Mouse (Mus musculus) frontal cortex, postnatal 10 days (tissue): Measurements from ENCODE around the gene Ccin.

Source experiments
- DNase-seq, 2 experiments: peaks; one replicate each; pipeline ENCODE4 v3.0.0; 2022; ENCODE audit warnings: low spot score in 2 of 2, mixed read lengths in 1 of 2

Gene Ccin

GRCm38 (mm10) chr4:43974914-43975616 lies 8.2 kb upstream of the Ccin start:
- DNase-seq = no peak

DNA sequence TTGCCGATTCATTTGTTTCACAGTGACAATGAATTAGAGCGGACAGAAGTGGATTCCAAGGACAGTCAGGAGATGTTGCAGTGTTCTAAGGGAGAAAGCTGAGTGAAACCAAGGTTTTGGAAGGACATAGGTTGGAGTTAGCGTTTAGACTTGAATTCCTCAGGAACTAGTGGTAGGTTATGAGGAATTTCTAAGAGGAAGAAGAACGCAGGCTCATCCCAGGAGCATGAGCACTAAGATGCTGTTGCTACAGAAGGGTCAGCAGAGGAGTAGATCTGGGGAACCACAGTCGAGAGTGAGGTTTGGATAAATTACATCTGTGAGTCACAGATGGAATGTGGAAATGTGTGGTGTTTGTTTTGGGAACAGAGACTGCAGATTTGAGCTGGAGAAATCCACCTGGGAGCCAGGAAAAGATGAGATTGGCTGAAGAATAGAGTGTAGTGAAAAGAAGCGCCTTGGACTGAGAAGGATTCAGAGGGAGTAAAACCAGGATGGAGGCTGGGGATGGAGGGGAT lies 7.0 kb upstream of the Ccin start:
- DNase-seq = no peak

DNA sequence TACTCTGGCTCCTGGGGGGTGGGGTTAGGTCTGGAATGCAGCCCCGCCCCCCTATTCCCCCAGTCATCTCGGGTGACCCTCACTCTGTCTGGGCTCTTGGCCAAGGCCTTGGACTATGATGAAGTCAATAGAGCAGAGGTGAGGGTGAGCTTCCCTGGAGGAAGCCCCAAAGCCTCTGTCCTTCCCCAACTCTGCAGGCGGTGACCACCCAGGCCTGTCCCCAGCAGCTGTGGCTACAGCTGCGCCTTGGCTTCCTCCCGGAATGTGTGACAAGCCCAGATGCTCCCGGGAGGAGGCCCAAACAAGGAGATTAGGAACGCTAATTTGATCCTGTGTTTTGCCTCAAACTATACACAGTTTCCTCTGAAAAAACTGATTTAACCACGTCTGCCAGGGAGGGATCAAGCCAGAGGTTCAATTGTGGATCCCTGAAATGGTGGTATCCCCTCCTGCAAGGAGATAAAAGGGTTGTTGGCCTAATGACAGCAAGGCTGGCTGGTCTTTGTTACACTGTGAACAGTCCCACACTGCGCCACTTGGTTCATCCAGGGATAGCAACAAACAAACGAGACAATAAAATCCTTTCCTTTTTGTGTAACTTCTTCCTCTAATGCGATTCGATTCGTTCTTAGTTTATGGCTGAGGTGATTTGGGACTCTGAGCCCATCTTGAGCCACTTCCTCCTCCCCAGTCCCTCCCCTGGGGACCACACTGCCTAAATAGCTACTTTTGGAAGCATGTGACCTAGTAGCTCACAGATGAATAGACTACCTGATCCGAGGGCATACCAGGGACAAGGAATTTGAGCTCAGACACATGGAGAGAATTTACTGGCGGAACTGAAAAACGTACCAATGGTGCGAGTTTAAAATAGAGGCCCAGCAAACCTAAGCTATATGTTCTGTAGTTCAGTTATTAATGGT lies 4.5 kb upstream of the Ccin start:
- DNase-seq = no peak

GRCm38 (mm10) chr4:43979746-43980145 lies 3.5 kb upstream of the Ccin start:
- DNase-seq = peak; percentile 79 to 86

GRCm38 (mm10) chr4:43980236-43980635 lies 3.0 kb upstream of the Ccin start:
- DNase-seq = no peak

GRCm38 (mm10) chr4:43980846-43981245 lies 2.4 kb upstream of the Ccin start:
- no peak for DNase-seq

DNA sequence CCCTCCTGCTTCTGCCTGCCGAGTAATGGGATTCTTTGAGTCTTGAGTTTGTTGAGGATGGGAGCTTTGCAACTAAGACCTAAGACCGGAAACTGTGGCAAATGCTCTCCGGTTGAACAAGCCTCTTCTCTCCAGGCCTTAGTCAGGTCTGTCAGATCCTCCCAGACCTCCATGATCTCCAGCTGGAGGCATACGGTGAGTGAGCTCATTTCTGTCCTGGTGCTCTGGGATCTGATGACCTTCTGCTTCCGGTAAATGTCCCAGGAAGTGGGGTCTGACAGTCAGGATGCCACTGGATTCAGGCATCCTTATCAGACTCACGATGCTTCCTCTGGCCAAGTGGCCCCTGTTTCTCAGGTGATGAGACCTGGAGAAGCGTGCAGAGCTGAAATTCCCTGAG lies 2.0 kb upstream of the Ccin start:
- DNase-seq = no peak

GRCm38 (mm10) chr4:43982053-43982732 lies 1.1 kb upstream of the Ccin start:
- DNase-seq = peak; percentile 82 to 92

DNA sequence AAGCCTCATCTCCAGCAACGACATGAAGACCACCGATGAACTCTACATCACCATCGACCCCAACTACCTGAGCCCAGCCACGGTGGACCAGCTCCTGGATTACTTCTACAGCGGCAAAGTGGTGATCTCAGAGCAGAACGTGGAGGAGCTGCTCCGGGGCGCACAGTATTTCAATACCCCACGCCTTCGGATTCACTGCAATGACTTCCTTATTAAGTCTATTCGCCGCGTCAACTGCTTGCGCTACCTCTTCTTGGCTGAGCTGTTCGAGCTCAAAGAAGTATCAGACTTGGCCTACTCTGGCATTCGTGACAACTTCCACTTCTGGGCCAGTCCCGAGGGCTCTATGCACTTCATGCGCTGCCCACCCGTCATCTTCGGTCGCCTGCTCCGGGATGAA lies 473 bp downstream of the Ccin start:
- DNase-seq = no peak

DNA sequence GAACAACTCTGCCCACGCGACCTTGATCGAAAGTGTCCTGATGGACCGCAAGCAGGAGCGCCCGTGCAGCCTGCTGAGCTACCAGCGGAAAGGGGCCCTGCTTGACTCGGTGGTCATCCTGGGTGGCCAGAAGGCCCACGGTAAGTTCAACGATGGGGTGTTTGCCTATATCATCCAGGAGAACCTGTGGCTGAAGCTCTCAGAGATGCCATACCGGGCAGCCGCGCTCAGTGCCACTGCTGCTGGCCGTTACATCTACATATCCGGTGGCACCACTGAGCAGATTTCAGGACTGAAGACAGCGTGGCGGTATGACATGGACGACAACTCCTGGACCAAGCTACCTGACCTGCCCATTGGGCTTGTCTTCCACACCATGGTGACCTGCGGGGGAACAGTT lies 1.0 kb downstream of the Ccin start:
- DNase-seq = no peak

- DNase-seq = no peak
Measured at GRCm38 (mm10) chr4:43988976-43989375, 5.7 kb downstream of the Ccin start.

- DNase-seq = no peak
Measured at GRCm38 (mm10) chr4:43993072-43993471, 9.8 kb downstream of the Ccin start.

DNA sequence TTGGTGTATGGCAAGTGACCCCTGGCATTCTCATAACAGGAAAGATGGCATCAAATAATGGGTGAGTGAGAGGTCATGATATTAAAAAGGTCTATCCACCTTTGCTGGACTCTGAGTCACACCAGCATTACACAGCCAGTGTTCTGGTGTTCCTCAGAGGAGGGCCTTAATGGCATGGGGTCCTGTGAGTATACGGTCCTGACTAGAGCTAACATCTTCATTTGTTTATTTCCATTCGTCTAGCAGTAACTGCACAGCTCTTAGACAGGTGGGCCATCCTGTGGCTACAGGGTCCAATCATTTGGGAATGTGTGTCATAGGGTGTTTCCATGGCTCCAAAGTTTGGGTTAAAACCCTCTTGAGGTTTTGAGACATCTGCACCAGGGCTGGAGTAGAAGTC lies 11.1 kb downstream of the Ccin start:
- no peak for DNase-seq

- DNase-seq = no peak
Measured at GRCm38 (mm10) chr4:44003622-44004021, 20.3 kb downstream of the Ccin start.

- no peak for DNase-seq
Measured at GRCm38 (mm10) chr4:44004126-44004525, 20.8 kb downstream of the Ccin start, which contains the start of gene Clta. Gene Clta (plus strand): TSS chr4:44004452.

DNA sequence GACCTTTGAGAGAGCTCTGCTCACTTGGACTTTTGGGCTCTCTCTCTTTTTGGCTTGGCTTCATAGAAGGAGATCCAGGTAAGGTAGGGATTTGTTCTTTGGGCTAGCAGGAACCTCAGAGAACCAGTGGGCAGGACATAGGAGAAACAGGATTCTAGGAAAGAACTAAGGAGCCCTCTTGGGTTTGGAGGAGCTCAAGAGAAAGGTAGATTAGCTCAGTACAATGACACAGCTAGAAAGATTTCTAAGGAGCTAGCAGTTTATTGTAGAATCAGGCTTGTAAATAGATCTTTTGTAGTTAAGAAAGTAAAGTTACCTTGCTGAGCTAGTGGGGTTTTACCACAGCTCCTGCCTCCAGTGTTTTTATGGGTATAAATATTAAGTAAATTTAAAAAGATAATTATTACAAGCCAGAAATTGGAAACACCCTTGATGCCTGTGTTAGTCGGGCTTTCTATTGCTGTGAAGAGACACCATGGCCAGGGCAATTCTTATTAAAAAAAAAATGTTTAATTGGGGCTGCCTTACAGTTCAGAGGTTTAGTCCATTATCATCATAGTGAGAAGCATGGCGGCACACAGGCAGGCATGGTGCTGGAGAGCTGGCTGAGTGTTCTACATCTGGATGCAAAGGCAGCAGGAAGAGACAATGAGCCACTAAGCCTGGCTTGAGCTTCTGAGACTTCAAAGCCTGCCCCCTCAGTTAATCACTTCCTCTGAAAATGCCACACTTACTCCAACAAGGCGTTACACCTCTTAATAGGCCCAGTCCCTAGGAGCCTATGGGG lies 21.5 kb downstream of the Ccin start:
- DNase-seq = no peak

GRCm38 (mm10) chr4:44010176-44010575 lies 26.9 kb downstream of the Ccin start:
- no peak for DNase-seq

DNA sequence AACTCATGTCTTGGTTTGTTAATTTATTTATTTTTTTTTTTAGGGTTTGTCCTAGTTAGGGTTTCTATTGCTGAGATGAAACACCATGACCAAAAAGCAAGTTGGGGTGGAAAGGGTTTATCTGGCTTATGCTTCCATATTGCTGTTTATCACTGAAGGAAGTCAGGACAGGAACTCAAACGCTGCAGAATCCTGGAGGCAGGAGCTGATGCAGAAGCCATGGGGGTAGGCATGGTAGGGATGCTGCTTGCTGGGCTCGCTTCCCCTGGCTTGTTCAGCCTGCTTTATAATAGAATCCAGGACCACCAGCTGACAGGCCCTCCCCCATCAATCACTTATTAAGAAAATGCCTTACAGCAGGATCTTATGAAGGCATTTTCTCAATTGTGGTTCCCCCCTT lies 27.6 kb downstream of the Ccin start:
- DNase-seq = no peak

DNA sequence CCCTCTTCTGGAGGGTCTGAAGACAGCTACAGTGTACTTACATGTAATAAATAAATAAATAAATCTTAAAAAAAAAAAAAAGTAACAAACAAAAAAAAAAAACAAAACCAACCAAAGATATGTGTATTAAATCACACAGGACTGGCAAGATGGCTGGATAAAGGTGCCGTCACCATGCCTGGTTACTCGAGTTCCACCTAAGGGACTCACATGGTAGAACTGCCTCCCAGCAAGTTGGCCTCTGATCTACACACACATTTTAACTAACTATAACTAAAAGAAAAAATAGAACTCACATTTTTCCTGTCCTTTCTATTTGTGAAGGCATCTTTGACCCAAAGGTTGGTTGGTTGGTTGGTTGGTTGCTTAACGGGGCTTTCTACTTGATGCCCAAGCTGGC lies 28.5 kb downstream of the Ccin start:
- no peak for DNase-seq

GRCm38 (mm10) chr4:44012376-44013367 lies 29.4 kb downstream of the Ccin start:
- DNase-seq = peak; percentile 92 to 95
